Mouse (Mus musculus) ovary, adult 18-20 months (tissue): ENCODE measurements around the gene Dcbld2.

Experiments
- DNase-seq: peaks from one replicate; pipeline ENCODE4 v3.0.0; 2022; ENCODE audit warnings: low spot score, mixed read lengths

The Dcbld2 gene

GRCm38 (mm10) chr16:58408062-58408486, at the start of gene Dcbld2:
Gene Dcbld2 (plus strand): TSS chr16:58408443.
- peak; percentile 98 for DNase-seq

- DNase-seq, result no peak
These were observed 31.1 kb upstream of the Dcbld2 start for GRCm38 (mm10) chr16:58377170-58377569.

DNA sequence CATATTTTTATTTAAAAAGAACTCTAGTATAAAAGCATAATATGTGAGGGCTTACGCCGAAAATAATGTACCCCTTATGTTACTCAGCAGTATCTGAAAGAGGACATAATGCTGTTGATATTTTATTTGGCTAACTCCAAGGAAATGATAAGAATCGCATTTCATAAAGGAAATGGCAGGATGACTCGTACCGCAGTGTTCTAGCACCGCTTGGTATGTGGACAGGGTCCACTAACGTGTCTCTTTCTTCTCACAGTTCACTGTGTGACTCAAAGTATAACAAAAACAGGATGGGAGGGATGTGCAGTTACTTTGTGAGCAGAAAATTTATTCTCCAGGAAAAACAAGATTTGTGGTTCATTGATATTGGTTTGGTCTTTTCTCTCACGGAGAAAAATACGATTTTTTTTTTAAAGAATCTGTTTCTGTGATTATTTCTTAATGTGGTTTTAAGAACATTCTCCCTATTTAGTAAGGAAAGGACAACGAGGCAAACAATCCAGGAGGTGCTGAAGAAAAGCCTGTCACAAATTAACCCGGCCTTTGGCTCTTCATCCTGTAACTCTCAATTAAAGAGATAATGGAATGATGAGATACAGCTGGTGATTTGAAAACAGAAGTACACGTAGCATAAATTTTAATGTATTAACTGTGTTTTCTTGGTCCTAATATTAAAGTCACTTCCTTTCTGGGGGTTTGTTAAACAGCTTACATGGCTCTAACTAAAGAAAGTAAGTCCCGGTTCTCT, 30.3 kb upstream of the Dcbld2 start:
- DNase-seq, result no peak

- no peak for DNase-seq
These were observed 21.9 kb upstream of the Dcbld2 start for GRCm38 (mm10) chr16:58386241-58386757.

DNA sequence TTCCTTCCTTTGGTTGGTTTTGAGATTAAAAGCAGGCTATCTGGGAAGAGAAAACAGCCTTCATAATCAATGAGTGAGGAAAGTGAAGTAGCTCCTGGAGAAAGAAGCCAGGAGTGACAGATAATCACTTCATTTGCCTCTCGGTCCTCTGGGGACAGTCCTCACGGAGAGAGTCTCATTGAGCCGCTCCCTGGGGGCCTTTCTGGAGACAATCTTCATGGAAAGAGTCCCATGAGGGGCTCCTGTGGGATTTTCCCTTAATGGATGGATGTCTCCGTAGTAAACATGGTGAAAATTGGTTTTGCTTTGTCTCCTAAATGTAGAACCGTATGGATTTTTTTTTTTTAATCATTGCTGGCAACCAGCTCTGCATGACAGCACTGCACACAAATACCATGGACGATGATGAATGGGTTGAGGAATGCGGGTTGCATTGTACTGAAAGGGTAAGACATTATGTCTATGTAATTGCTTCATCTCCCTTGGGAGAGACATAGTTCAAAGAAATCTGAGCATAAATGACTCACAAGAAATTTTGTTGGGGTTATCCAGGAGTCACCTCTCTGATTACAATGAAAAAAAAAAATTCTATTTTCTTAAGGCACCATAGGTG, 19.0 kb upstream of the Dcbld2 start:
- no peak for DNase-seq

GRCm38 (mm10) chr16:58393036-58393435, 15.2 kb upstream of the Dcbld2 start:
- no peak for DNase-seq

DNA sequence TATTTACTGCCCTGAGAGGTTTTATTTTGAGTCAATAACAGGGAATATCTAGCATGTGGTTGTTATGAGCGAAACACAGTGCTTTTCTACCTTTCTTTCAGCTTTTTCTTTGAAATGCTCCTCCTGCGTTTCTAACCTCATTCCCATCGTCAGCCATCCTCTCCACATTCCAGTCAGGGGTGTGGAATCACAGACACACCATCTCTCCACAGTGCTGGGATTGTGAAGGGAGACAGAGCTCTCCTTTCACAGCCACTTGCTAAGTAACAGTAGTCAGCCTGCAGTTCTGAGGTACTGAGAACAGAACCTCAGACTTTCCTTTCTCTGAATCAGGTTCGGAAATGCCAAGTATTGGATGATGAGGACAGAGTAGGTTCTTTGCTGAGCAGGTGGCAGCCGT, 14.1 kb upstream of the Dcbld2 start:
- DNase-seq, result no peak

GRCm38 (mm10) chr16:58398604-58399003, 9.6 kb upstream of the Dcbld2 start:
- no peak for DNase-seq

DNA sequence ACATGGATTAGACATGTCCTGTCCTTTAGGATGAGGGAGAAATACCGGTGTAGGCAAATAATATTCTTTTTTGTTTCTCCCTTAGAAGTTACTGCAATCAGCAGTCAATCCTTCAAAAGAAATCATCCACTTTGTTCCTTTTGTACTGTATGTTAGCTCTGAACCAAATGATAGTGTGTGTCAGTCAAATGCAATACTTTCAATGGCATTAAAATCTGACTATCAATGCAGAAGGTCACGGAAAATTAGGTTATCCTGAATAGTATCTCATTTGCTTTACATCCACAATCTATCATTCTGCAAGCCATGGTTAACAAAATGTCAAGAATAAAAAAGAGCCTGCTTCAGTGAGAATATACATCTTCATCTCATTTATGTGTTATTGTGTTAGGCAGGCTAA, 7.2 kb upstream of the Dcbld2 start:
- no peak for DNase-seq

DNA sequence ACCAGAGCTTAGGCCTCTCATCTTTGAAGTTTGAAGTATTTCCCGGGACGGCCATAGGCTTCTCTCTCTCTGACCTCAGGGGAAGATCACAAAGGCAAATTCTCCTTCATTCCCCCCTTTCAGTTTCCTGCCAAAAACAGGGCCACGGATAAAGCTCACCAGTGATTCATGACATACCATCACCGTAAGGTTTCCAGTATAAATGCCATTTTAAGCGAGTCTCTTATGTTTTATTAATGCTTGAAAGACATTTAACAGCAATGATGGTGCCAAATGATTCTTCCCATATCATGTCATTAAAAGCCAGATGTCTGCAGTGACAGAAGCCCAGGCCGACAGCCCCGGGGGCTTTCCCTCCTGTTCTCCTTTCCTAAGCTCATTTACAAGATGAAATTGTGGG, 3.6 kb upstream of the Dcbld2 start:
- no peak for DNase-seq

- DNase-seq, result no peak
These were observed 3.0 kb upstream of the Dcbld2 start for GRCm38 (mm10) chr16:58405271-58405670.

GRCm38 (mm10) chr16:58408487-58409281, 441 bp downstream of the Dcbld2 start:
- DNase-seq, result peak; percentile 12

- DNase-seq, result no peak
These were observed 1.6 kb downstream of the Dcbld2 start for GRCm38 (mm10) chr16:58409825-58410224.

GRCm38 (mm10) chr16:58414801-58415200, 6.6 kb downstream of the Dcbld2 start:
- DNase-seq, result no peak

DNA sequence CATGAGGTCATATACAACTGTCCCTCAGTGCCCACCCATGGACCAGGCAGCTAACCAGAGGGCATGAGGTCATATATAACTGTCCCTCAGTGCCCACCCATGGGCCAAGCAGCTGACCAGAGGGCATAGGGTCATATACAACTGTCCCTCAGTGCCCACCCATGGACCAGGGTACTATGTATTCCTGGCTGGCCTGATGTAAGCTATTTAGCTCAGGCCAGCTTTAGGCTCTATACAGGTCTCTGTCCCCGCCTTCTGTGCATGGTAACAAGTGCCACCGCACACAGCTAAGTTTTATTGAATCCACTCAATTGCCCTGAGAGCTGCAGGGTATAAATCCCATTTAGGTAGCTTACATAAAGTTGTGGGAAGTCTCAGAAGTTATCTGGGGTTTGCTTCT, 7.3 kb downstream of the Dcbld2 start:
- no peak for DNase-seq

- no peak for DNase-seq
These were observed 13.6 kb downstream of the Dcbld2 start for GRCm38 (mm10) chr16:58421696-58422354.

- DNase-seq, result no peak
These were observed 22.0 kb downstream of the Dcbld2 start for GRCm38 (mm10) chr16:58430246-58430645.

DNA sequence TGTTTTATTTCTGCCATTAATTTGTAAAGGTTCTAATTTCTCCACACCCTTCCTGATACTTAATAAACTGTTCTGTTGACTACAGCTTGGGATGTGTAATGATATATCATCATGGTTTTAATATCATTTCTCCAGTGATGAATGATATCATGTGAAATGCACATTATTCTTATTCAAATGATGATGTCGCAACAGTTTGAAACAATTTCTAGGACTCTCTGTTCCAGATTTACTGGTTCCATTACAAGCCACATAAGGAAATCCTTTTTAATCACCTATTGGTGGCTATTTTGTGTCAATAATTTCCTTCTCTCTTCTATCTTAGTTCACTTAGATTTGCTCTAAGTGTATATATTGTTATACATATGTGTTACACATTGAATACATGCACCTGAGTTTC, 24.1 kb downstream of the Dcbld2 start:
- DNase-seq, result no peak

DNA sequence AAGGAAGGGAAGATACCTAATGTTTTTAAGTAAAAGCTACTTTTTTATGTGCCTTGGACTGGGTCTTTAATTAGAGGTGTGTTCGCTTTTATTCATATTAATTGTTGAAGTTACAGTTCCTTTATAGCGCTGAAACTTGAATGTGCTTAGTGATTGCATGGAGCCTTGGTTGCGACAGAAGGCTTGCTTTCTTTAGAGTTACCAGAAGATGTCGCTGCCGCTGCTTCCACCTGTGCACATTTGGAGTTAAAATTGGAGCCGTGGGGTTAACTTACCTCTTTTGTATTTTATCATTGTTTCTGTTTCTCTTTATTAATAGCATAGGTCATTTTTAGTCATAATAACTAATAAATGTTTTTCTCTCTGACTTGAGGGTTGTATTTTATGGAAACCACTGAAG, 36.5 kb downstream of the Dcbld2 start:
- DNase-seq, result no peak

GRCm38 (mm10) chr16:58446281-58447259, 38.3 kb downstream of the Dcbld2 start:
- no peak for DNase-seq

GRCm38 (mm10) chr16:58449073-58449472, 40.8 kb downstream of the Dcbld2 start:
- no peak for DNase-seq
